Comparison of ENCODE assay signal across 8 mouse cellular contexts in the genomic region with DNA sequence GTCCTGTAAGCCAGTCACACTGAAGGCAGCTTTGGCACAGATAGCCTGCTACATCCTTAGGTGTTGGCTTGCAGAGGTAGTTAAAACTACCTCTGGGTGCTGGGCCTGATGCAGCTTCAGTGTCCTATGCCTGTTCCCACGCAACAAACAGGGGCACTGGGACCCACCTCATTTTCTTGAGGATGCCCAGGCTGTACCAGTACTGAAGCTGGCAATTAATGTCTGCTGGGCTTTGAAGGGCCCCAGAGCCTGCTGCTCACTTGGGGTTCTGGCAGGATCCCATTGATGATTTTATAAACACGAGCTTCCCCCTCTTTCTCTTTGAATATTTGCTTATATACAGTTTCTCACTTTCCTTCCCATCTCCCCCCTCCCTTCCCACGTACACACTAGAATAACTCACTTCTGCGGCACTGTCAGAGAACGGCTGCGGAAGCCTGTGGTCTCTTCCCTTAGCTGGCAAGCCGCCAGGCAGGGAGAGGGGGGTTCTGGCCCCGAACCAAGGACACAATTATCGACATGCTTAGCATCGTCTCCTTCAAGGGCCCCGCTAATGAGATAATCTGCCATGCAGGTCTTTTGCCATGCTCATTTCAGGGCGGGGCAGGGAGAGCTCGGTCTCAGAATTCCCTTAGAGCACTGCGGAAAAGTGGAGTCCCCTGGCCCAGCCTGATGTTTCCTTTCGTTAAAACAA.
A peak's percentile ranks its signal among the peaks of the same experiment; 100 is the strongest.
DNase-seq lines count a peak whose midpoint lies in the region; ATAC-seq and TF ChIP-seq lines count a peak whose summit lies in the region.
"Had no signal": no experiment of that assay in that cellular context is flagged by ENCODE, and none has a peak within 500 bp of the region (broad histone marks: within the 10 kb centered on the region; RNA-seq: fewer than 3 reads in every experiment).

No protein-coding gene starts in this region.

- H3K4me1 ChIP-seq in lung, adult 2 months (ENCODE audit: control insufficient read depth, insufficient read depth, low read length), result no peaks in the 10 kb centered on the region
- H3K4me1 ChIP-seq: liver, embryonic 13.5 days had no signal

- peak; percentile 82 for ATAC-seq in frontal cortex, adult (ENCODE audit: low TSS enrichment)
- ATAC-seq in megakaryocyte, adult 5-6 weeks (ENCODE audit: poor library complexity, severe bottlenecking), result no peak

- peak; percentile 25 for DNase-seq in lung, postnatal 10 days
- DNase-seq in lung, adult 2 months, result no peak
- peak; percentile 22 to 40 for DNase-seq in left cerebral cortex, adult 18-20 months (ENCODE audit: low spot score in 2 of 2)
- peak; percentile 81 to 83 for DNase-seq in right cerebral cortex, postnatal 10 days (ENCODE audit: low spot score in 2 of 2)
- DNase-seq in embryo, embryonic 9.5 days (ENCODE audit: extremely low spot score), result no peak
- DNase-seq: liver, embryonic 13.5 days had no signal

- H3K4me3 ChIP-seq in lung, adult 2 months (replicated peaks; ENCODE audit: extremely low read depth, low read depth, low read length), result no peak overlapping the region
- H3K4me3 ChIP-seq: liver, embryonic 13.5 days had no signal

- WGBS in lung, adult 2 months, result 23% methylated on average over 15 of the region's 15 CpGs

- TF ChIP-seq CTCF in lung, adult 2 months (IDR thresholded peaks at IDR 0.05; ENCODE audit: insufficient read depth, low read length), result no peak

- TF ChIP-seq POLR2A in lung, adult 2 months (IDR thresholded peaks at IDR 0.05; ENCODE audit: borderline replicate concordance, extremely low read depth, low read depth, low read length), result no peak

Comparison
In these comparisons a context has a peak if more than half of its experiments do, and no peak if none do; other contexts are left out.
1. DNase-seq: peak in lung, postnatal 10 days (single experiment), left cerebral cortex, adult 18-20 months (2 of 2) and right cerebral cortex, postnatal 10 days (2 of 2); none in lung, adult 2 months (single experiment) and embryo, embryonic 9.5 days (single experiment).